Mouse (Mus musculus) liver, embryonic 18 days (tissue): ENCODE data around the gene Fbxl20. TPM values are rescaled to one million over a fixed set of nuclear protein-coding genes. Genes with fewer than 3 reads are reported as not detected.

Source experiments
- polyA plus RNA-seq: library from polyadenylated mRNA; depleted of rRNA; stranded (reverse); fragments of >200 nt; gene quantifications from 2 replicates; pipeline ENCODE4 v1.2.3, GENCODE M21; 2012; rRNA removed

Gene Fbxl20
- 3.8 and 4.8 TPM in 2 replicates for polyA plus RNA-seq

GRCm38 (mm10) chr11:98149786-98150624 is at the start of gene Fbxl20:
Gene Fbxl20 (minus strand): TSS chr11:98150403.

GRCm38 (mm10) chr11:98192901-98193805 is 43.0 kb upstream of the Fbxl20 start, which contains the start of gene Med1:
Gene Med1 (minus strand): TSS chr11:98193293.

GRCm38 (mm10) chr11:98052989-98053834 is 97.0 kb downstream of the Fbxl20 start, which contains the start of gene Stac2:
Gene Stac2 (minus strand): TSS chr11:98053462.

Other genes with a start within 250 kb of the Fbxl20 start
- 0.76 and 0.85 TPM in 2 replicates for gene Plxdc1, start 164.0 kb downstream of the Fbxl20 start, polyA plus RNA-seq
- gene Arl5c, start 154.2 kb downstream of the Fbxl20 start, polyA plus RNA-seq: 3.9 and 5.6 TPM in 2 replicates
- 0.65 and 0.72 TPM in 2 replicates for gene Cacnb1, start 127.4 kb downstream of the Fbxl20 start, polyA plus RNA-seq
- gene Rpl19, start 123.7 kb downstream of the Fbxl20 start, polyA plus RNA-seq: 850 and 958 TPM in 2 replicates
- 0.02 TPM in 1 of 2 replicates, not detected in the other for gene Stac2, start 96.9 kb downstream of the Fbxl20 start, polyA plus RNA-seq
- gene Med1, start 42.9 kb upstream of the Fbxl20 start, polyA plus RNA-seq: 7.7 and 8.1 TPM in 2 replicates
- 9.2 and 11.4 TPM in 2 replicates for gene Cdk12, start 52.7 kb upstream of the Fbxl20 start, polyA plus RNA-seq
- not detected in 2 replicates for gene Neurod2, start 179.2 kb upstream of the Fbxl20 start, polyA plus RNA-seq
- gene Ppp1r1b, start 198.0 kb upstream of the Fbxl20 start, polyA plus RNA-seq: 2.5 and 3.4 TPM in 2 replicates
- gene Stard3, start 208.0 kb upstream of the Fbxl20 start, polyA plus RNA-seq: 24.3 and 28.8 TPM in 2 replicates
- gene Tcap, start 233.4 kb upstream of the Fbxl20 start, polyA plus RNA-seq: 0.22 TPM in 1 of 2 replicates, not detected in the other
- gene Pnmt, start 236.0 kb upstream of the Fbxl20 start, polyA plus RNA-seq: 0.08 TPM in 1 of 2 replicates, not detected in the other